Mouse (Mus musculus) CH12.LX (cell line): ENCODE measurements at regions not wholly inside any gene's neighbourhood (a gene's known extent, or its start where the extent isn't known, plus 50 kb on each side); places are given as distances from the start of the nearest gene placed in this dataset.

Source experiments
- CHD2 ChIP-seq: IDR thresholded peaks from 2 replicates; pipeline ENCODE4 v1.6.1; 2011; ENCODE audit warnings: low read length, improper control_type of control experiment
- CTCF ChIP-seq, 2 experiments: IDR thresholded peaks in 1 of 2; conservative IDR thresholded peaks in 1 of 2; 2 replicates each; pipeline ENCODE4 v1.5.1; 2011 to 2012; ENCODE audit warnings: low read depth in 2 of 2, low read length in 2 of 2, improper control_type of control experiment in 1 of 2, inconsistent platforms in 1 of 2, mild to moderate bottlenecking in 1 of 2, moderate library complexity in 1 of 2
- EP300 ChIP-seq: IDR thresholded peaks from 2 replicates; pipeline ENCODE4 v1.6.1; 2011; ENCODE audit warnings: low read length, improper control_type of control experiment
- ETS1 ChIP-seq: conservative IDR thresholded peaks from 2 replicates; pipeline ENCODE4 v1.6.1; 2012; ENCODE audit warnings: low read depth, mild to moderate bottlenecking, inconsistent platforms, low read length, improper control_type of control experiment, moderate library complexity
- MYC ChIP-seq: IDR thresholded peaks from 2 replicates; pipeline ENCODE4 v1.6.1; 2011; ENCODE audit warnings: low read depth, mild to moderate bottlenecking, improper control_type of control experiment, low read length
- POLR2A ChIP-seq: IDR thresholded peaks from 2 replicates; pipeline ENCODE4 v1.6.1; 2011; ENCODE audit warnings: low read depth, mild to moderate bottlenecking, improper control_type of control experiment, low read length
- POLR2AphosphoS2 ChIP-seq: IDR thresholded peaks from 2 replicates; pipeline ENCODE4 v1.6.1; 2011; ENCODE audit warnings: low read depth, low read length, improper control_type of control experiment
- RCOR1 ChIP-seq: conservative IDR thresholded peaks from 2 replicates; pipeline ENCODE4 v1.6.1; 2012; ENCODE audit warnings: low read depth, mild to moderate bottlenecking, inconsistent platforms, low read length, improper control_type of control experiment
- ZC3H11A ChIP-seq: IDR thresholded peaks from 2 replicates; pipeline ENCODE4 v1.6.1; 2012; ENCODE audit warnings: low read depth, mild to moderate bottlenecking, inconsistent platforms, low read length, improper control_type of control experiment

DNA sequence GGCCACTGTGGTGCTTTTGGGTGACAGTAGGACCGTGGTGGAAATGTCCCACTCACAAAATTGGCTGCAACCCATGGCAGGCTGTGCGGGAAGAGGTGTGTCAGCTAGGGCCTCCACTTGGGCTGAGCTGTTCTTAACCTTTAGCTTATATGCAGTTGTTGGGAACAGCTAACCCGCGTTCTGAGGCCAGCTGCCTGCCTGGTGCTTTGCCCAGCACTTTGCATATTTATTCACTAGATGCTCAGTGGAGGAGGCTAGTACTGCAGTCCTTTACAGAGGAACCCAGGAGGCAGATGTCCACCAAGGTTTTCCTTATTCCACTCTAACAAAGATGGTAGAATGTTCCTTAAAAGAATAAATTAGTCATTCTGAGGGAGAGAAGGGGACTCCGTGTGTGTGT is 101.3 kb downstream of the Sox2 start:
- TF ChIP-seq CTCF (conservative IDR thresholded peaks at IDR 0.05 in 1 of 2, IDR thresholded peaks at IDR 0.05 in 1 of 2; ENCODE audit: low read depth in 2 of 2, low read length in 2 of 2) = no peak
- no peak for TF ChIP-seq CHD2
- no peak for TF ChIP-seq ZC3H11A
- TF ChIP-seq EP300 = no peak
- TF ChIP-seq RCOR1 = no peak
- TF ChIP-seq POLR2AphosphoS2 = no peak
- no peak for TF ChIP-seq MYC
- no peak for TF ChIP-seq POLR2A
- TF ChIP-seq ETS1 = no peak
